Mouse (Mus musculus): ENCODE measurements around the gene Pgam5. TPM values are rescaled to one million over a fixed set of nuclear protein-coding genes. Genes with fewer than 3 reads are reported as not detected.

Gene Pgam5
- polyA plus RNA-seq, 1 experiment from 2014 or later, result 50.2 TPM

DNA sequence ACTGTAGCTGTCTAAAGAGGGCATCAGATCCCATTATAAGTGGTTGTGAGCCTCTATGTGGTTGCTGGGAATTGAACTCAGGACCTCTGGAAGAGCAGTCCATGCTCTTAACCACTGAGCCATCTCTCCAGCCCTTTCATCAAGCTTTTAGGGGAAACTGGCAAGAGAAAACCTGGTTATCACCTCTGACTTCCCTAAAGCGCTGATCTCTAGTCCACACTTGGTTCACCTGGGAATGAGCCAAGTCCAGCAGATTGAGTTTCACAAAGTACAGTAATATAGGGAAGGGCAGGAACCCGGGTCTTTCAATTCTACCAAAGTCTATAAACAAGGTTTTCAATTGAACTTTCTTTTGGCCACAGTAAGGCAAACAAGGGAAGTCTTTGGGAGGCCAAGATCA is 12.3 kb upstream of the Pgam5 start:
- Histone ChIP-seq H3K36me3 (no peaks in the 10 kb centered on the region), H3K9me3 (no peaks in the 10 kb centered on the region), H3K27ac (no peak overlapping the region), H3K4me3 (replicated peaks) (no peak overlapping the region), H3K4me1 (peaks cover 4% of the 10 kb centered on the region; the same call in 1 of the 2 replicates), H3K4me2 (no peak overlapping the region), H3K9ac (no peak overlapping the region), H3K27me3 (replicated peaks) (no peaks in the 10 kb centered on the region)
- WGBS, result 84% methylated on average over 2 of the region's 2 CpGs
- no peak for ATAC-seq (ENCODE audit: insufficient read depth, low FRiP score, low read depth)

DNA sequence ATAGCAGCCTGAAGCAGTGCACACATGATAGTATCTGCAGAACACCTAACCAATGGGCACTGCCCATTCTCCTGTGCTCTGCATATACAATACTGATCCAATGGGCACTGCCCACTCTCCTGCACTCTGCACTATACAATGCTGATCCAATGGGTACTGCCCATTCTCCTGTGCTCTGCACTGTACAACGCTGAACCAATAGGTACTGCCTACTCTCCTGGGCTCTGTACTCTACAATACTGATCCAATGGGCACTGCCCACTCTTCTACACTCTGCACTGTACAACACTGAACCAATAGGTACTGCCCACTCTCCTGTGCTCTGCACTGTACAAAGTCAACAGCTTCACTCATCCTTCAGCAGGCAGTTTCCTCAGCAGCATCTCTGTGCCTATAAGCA is 7.2 kb upstream of the Pgam5 start:
- 84% methylated on average over 1 of the region's 1 CpGs for WGBS
- H3K9me3 ChIP-seq, result no peaks in the 10 kb centered on the region
- H3K4me2 ChIP-seq, result no peak overlapping the region
- ATAC-seq (ENCODE audit: insufficient read depth, low FRiP score, low read depth), result no peak
- no peaks in the 10 kb centered on the region for H3K36me3 ChIP-seq
- H3K27ac ChIP-seq, result no peak overlapping the region
- H3K4me1 ChIP-seq, result no peaks in the 10 kb centered on the region
- H3K9ac ChIP-seq, result no peak overlapping the region
- H3K4me3 ChIP-seq (replicated peaks), result no peak overlapping the region
- H3K27me3 ChIP-seq (replicated peaks), result no peaks in the 10 kb centered on the region

- Histone ChIP-seq H3K4me3 (replicated peaks) (no peak overlapping the region), H3K9ac (no peak overlapping the region), H3K27me3 (replicated peaks) (no peaks in the 10 kb centered on the region), H3K4me2 (no peak overlapping the region), H3K36me3 (no peaks in the 10 kb centered on the region), H3K27ac (no peak overlapping the region), H3K4me1 (no peaks in the 10 kb centered on the region), H3K9me3 (no peaks in the 10 kb centered on the region)
- WGBS, result 81% methylated on average over 2 of the region's 2 CpGs
- no peak for ATAC-seq (ENCODE audit: insufficient read depth, low FRiP score, low read depth)
These were observed 6.7 kb upstream of the Pgam5 start for GRCm38 (mm10) chr5:110276391-110276790.

DNA sequence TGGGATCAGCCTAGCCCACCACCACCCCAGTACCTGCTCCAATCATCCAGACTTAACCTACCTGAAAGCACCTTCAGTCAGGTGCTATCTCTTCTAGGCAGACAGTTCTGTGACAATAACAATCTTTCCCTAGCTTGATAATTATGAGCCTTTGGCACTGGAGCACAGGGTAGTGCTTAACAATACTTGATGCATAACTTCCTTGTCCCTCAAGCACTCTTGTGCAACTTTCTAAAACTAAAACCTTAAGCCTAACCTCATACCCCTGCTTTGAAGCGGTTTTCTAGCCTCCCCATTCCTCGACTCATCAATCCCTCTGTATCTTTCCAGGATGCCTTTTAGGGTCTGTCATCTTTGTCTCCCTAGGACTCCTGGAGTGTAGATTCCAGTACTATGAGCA is 5.1 kb upstream of the Pgam5 start:
- WGBS, result 82% methylated on average over 2 of the region's 2 CpGs
- H3K27me3 ChIP-seq (replicated peaks), result no peaks in the 10 kb centered on the region
- H3K4me3 ChIP-seq (replicated peaks), result no peak overlapping the region
- H3K4me1 ChIP-seq, result no peaks in the 10 kb centered on the region
- no peaks in the 10 kb centered on the region for H3K9me3 ChIP-seq
- H3K36me3 ChIP-seq, result no peaks in the 10 kb centered on the region
- H3K4me2 ChIP-seq, result no peak overlapping the region
- no peak overlapping the region for H3K9ac ChIP-seq
- no peak for ATAC-seq (ENCODE audit: insufficient read depth, low FRiP score, low read depth)
- H3K27ac ChIP-seq, result no peak overlapping the region

DNA sequence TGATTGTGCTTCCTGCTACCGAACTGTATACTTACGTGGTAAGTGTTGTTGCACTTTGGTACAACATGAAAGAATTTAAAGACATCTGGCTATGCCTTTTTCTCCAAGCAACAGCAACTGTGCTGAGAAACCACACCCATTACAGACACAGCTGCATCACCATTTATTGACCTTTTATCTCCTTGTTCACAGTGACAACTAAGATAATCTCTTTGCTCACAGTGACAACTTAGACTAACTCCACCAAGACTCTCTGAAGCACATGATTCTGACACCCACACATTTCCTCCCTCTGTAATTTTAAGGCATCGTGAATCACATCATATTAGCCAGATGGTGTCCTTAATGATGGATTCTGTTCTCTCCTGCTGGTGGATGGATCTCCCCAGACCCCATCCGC is 4.4 kb upstream of the Pgam5 start:
- ATAC-seq (ENCODE audit: insufficient read depth, low FRiP score, low read depth), result no peak
- WGBS, result 82% methylated on average over 4 of the region's 4 CpGs

DNA sequence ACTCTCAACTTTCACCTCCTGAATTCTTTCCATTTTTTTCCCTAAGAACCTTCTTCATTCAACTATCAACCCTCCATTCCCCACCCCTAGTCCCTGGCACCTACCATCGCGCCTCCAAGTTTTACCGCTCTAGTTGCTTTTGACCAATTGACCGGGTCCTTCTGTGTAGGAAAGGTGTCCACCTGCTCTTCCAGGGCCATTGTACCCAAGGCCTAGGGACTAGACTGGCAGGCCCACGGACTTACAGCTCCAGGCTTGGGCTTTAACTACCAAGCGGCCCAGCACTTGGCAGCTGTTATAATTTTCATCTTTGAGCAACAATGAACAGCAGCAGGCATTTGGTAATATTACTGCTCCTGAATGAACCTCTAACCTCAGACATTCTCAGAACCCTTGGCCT is 529 bp upstream of the Pgam5 start:
- no peak overlapping the region for H3K27ac ChIP-seq
- 92% methylated on average over 6 of the region's 6 CpGs for WGBS
- H3K9ac ChIP-seq, result no peak overlapping the region
- peaks cover 14% of the 10 kb centered on the region for H3K36me3 ChIP-seq
- no peak overlapping the region for H3K4me2 ChIP-seq
- H3K9me3 ChIP-seq, result no peaks in the 10 kb centered on the region
- H3K27me3 ChIP-seq (replicated peaks), result no peaks in the 10 kb centered on the region
- peaks cover 8% of the 10 kb centered on the region for H3K4me1 ChIP-seq
- ATAC-seq (ENCODE audit: insufficient read depth, low FRiP score, low read depth), result no peak
- H3K4me3 ChIP-seq (replicated peaks), result no peak overlapping the region

More for the DNA sequence above, 4.4 kb upstream of the Pgam5 start:
- no peaks in the 10 kb centered on the region for H3K36me3 ChIP-seq
- no peak overlapping the region for H3K4me2 ChIP-seq
- no peaks in the 10 kb centered on the region for H3K27me3 ChIP-seq (replicated peaks)
- H3K9me3 ChIP-seq, result no peaks in the 10 kb centered on the region
- no peak overlapping the region for H3K4me3 ChIP-seq (replicated peaks)
- no peaks in the 10 kb centered on the region for H3K4me1 ChIP-seq
- no peak overlapping the region for H3K27ac ChIP-seq
- H3K9ac ChIP-seq, result no peak overlapping the region

DNA sequence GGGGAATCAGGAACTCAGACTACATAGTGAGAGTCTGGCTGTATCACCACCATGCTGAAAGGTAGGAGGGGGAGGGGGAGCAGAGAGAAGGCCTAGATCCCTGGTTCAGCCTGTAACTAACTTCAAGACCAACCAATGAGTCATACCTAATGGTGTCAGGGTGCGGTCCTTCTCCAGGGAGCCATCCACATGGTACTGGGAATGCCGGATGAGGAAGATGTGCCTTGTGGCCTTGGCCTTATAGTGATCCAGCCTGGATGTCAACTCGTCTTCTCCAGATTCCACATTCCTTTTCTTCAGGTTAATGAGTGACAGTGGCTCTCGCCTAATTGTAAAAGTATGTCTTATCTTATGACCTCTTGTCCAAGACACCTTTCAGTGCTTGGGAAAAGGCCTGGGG is 2.8 kb downstream of the Pgam5 start:
- Histone ChIP-seq H3K27me3 (replicated peaks) (no peaks in the 10 kb centered on the region), H3K9ac (no peak overlapping the region), H3K36me3 (peaks cover 24% of the 10 kb centered on the region), H3K4me1 (peaks cover 8% of the 10 kb centered on the region), H3K4me3 (replicated peaks) (no peak overlapping the region), H3K9me3 (no peaks in the 10 kb centered on the region), H3K27ac (no peak overlapping the region), H3K4me2 (no peak overlapping the region)
- 78% methylated on average over 4 of the region's 4 CpGs for WGBS
- ATAC-seq (ENCODE audit: insufficient read depth, low FRiP score, low read depth), result no peak

GRCm38 (mm10) chr5:110244091-110244490 is 25.6 kb downstream of the Pgam5 start:
- H3K27ac ChIP-seq, result no peak overlapping the region
- 74% methylated on average over 2 of the region's 2 CpGs for WGBS
- H3K4me1 ChIP-seq, result no peaks in the 10 kb centered on the region
- peaks cover 64% of the 10 kb centered on the region for H3K36me3 ChIP-seq
- H3K9me3 ChIP-seq, result no peaks in the 10 kb centered on the region
- no peaks in the 10 kb centered on the region for H3K27me3 ChIP-seq (replicated peaks)
- H3K4me2 ChIP-seq, result no peak overlapping the region
- H3K4me3 ChIP-seq (replicated peaks), result no peak overlapping the region
- H3K9ac ChIP-seq, result no peak overlapping the region
- no peak for ATAC-seq (ENCODE audit: insufficient read depth, low FRiP score, low read depth)

GRCm38 (mm10) chr5:110232346-110232745 is 37.4 kb downstream of the Pgam5 start:
- Histone ChIP-seq H3K27ac (no peak overlapping the region), H3K9me3 (no peaks in the 10 kb centered on the region), H3K4me2 (peak overlapping the region; percentile 61; the same call in 1 of the 2 replicates), H3K9ac (no peak overlapping the region), H3K4me1 (0 out of 2 replicates have a peak, but pooled peaks cover 13% of the 10 kb centered on the region), H3K36me3 (peaks cover 3% of the 10 kb centered on the region; the same call in 1 of the 2 replicates), H3K27me3 (replicated peaks) (no peaks in the 10 kb centered on the region), H3K4me3 (replicated peaks) (no peak overlapping the region)
- ATAC-seq (ENCODE audit: insufficient read depth, low FRiP score, low read depth), result no peak
- WGBS, result 80% methylated on average over 6 of the region's 6 CpGs

DNA sequence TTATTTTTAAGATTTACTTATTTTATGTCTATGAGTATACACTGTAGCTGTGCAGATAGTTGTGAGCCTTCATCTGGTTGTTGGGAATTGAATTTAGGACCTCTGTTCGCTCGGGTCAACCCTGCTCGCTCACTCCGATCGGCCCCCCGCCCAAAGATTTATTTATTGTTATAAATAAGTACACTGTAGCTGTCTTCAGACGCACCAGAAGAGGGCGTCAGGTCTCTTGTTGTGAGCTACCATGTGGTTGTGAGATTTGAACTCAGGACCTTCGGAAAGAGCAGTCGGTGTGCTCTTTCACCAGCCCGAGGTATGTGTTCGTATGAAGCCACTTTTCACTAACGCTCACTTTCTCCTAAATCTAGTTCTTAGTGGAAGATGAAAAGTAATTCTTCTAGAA is 38.1 kb downstream of the Pgam5 start:
- Histone ChIP-seq H3K4me2 (peak overlapping the region; percentile 61), H3K27ac (no peak overlapping the region), H3K9ac (no peak overlapping the region; the same call in 1 of the 2 replicates), H3K4me3 (replicated peaks) (peak overlapping the region; percentile 96), H3K36me3 (peaks cover under 1% of the 10 kb centered on the region; the same call in 1 of the 2 replicates), H3K9me3 (no peaks in the 10 kb centered on the region), H3K27me3 (replicated peaks) (no peaks in the 10 kb centered on the region), H3K4me1 (0 out of 2 replicates have a peak, but pooled peaks cover 13% of the 10 kb centered on the region)
- 41% methylated on average over 13 of the region's 13 CpGs for WGBS
- no peak for ATAC-seq (ENCODE audit: insufficient read depth, low FRiP score, low read depth)

DNA sequence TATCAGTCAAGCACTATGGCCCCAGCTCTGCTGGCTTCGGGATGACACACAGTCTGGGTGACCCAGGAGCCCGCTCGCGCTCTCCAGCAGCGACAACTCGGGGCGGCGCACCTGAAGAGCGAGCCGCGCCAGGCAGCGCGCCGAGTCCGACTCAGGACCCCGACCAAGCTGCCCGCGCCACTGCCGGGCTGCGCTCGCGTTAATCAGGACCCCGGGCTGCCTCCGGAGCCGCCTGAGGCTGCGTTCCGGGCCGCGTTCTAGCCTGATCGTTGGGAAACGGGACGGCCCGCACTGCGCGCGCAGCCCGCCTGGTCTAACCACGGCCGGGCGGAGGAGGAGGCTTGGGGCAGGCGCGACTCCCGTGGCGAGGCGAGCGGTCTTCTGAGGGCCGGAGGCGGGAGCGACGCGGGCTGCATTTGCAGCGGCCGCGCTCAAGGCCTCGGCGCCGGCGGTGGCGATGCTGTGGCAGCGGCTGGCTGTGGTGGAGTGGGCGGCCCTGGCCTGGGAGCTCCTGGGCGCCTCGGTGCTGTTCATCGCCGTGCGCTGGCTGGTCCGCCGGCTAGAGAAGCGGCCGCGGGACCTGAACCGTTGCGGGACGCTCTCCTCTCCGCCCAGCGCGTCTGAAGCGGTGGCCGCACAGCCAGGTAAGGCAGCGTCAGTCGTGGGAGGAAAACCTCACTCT is 38.8 kb downstream of the Pgam5 start, which contains the start of gene Ankle2:
Gene Ankle2 (plus strand): TSS at position 225 of the 682 bp plus-strand sequence.
- WGBS, result under 1% methylated on average over 81 of the region's 81 CpGs
- Histone ChIP-seq H3K27me3 (replicated peaks) (no peaks in the 10 kb centered on the region), H3K4me1 (0 out of 2 replicates have a peak, but pooled peaks cover 13% of the 10 kb centered on the region), H3K27ac (peak within 1 kb of the TSS; percentile 97), H3K4me3 (replicated peaks) (peak within 1 kb of the TSS; percentile 96), H3K9ac (peak within 1 kb of the TSS; percentile 98), H3K9me3 (no peaks in the 10 kb centered on the region), H3K36me3 (no peaks in the 10 kb centered on the region), H3K4me2 (peak within 1 kb of the TSS; percentile 61)
- peak; percentile 98 for ATAC-seq (ENCODE audit: insufficient read depth, low FRiP score, low read depth)

- Histone ChIP-seq H3K4me1 (0 out of 2 replicates have a peak, but pooled peaks cover 13% of the 10 kb centered on the region), H3K4me2 (peak overlapping the region; percentile 61), H3K27me3 (replicated peaks) (no peaks in the 10 kb centered on the region), H3K9me3 (no peaks in the 10 kb centered on the region), H3K4me3 (replicated peaks) (peak overlapping the region; percentile 96), H3K9ac (peak overlapping the region; percentile 98), H3K27ac (peak overlapping the region; percentile 97), H3K36me3 (no peaks in the 10 kb centered on the region; the same call in 1 of the 2 replicates)
- no peak for ATAC-seq (ENCODE audit: insufficient read depth, low FRiP score, low read depth)
- WGBS, result 4% methylated on average over 8 of the region's 8 CpGs
These were observed 39.3 kb downstream of the Pgam5 start for GRCm38 (mm10) chr5:110230401-110230779.

Measured in stomach, embryonic 15.5 days (tissue).